Mouse (Mus musculus) C3H10T1/2 (cell line): ENCODE data around the gene Scarb2. TPM values are rescaled to one million over a fixed set of nuclear protein-coding genes. Genes with fewer than 3 reads are reported as not detected.

Experiments used
- polyA plus RNA-seq, 2 experiments: library from polyadenylated mRNA; unstranded; fragments of >200 nt; fragmentation: generic; extraction: Trizol; gene quantifications; one replicate each; pipeline ENCODE4 v1.2.1; 2012; ENCODE audit warnings: missing spikeins in 2 of 2

The Scarb2 gene
- polyA plus RNA-seq: 10 to 100 TPM in 1 of 2 experiments, 1 to 10 TPM in 1; 4.6 to 21.9 TPM

DNA sequence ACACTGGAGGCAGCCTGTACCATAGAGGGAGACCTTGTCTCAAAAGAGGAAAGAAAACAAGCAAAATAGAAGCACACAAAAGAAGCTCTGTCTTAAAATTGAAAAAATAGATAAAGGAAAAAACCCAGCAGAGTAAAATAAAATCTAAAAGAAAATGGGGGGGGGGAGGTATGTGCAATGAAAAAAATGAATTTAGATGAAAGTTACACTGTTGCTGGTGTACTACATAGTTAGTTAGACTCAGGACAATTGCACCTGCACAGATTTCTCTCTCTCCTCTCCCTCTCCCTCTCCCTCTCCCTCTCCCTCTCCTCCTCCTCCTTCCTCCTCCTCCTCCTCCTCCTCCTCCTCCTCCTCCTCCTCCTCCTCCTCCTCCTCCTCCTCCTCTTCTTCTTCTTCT lies at the start of gene Scarb2:
Scarb2 (minus strand) TSS at position 101 of the 400 bp plus-strand sequence.

DNA sequence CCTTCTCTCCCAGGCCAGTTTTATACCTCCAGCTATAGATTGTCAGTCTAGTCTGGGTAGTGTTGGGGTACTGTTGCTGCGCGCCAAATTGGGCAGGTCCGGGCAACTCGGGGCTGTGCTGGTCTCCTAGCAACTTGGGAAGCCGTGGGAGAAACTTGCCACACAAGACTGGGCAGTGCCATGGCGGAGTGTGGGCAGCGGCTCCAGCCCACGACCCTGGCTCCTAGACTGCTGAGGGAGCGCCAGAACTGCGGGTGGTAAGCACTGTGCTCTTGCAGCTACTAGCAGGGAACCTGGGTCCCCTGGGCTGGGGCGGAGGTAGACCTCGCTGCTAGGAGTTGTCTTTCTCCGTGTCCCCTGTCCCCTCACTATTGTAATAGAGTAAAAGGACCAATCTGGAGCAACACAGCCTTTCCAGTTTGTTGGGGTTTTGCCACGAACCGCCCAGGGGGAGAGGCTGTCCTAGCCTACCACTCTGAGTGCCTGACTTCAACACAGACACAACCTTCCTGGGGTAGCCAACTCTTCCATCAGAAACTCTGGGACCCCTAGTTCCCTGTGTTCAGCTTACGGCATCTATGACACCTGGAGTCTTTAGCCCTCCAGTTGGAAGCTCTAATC lies 48.4 kb upstream of the Scarb2 start, which contains the start of gene Fam47e:
Fam47e (plus strand) TSS at position 179 of the 621 bp plus-strand sequence.

DNA sequence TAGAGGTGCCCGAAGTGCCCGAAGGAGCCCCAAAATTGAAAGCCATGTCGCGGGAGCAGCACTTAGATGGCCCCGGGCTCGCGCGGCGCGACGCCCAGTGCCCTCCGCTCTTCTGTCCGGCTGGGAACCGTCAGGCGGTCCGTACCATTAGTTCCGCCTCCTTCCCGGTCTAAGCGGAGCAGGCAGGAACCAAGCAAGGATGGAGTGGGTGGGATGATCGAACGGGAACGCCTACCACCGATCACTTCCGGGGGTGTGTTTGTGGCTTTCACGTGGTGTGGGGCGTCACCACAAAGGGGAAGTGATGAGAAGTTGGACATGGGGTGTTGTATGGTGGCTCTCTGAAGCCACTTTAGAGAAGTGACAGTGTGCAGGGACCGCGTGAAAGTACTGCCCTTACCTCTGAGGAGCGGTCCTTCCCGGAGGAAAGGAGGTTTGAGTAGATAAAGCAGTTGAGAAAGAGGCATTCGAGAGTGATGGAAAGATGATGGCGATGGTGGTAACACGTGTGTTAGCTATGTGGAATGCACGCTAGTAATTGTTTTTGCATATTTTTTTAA lies 71.5 kb downstream of the Scarb2 start, which contains the start of gene Nup54:
Nup54 (minus strand) TSS at position 195 of the 560 bp plus-strand sequence.

Other genes starting within 250 kb of the Scarb2 start
- 10 to 100 TPM in 1 of 2 experiments, 1 to 10 TPM in 1; 2.1 to 43.8 TPM for gene Naaa, start 228.7 kb downstream of the Scarb2 start, polyA plus RNA-seq
- gene Sdad1, start 196.4 kb downstream of the Scarb2 start, polyA plus RNA-seq: 1 to 10 TPM; 1.7 to 4.4 TPM
- under 1 TPM in 1 of 2 experiments, not detected in 1; 0.01 TPM for gene Cxcl9, start 178.8 kb downstream of the Scarb2 start, polyA plus RNA-seq
- gene Art3, start 175.0 kb downstream of the Scarb2 start, polyA plus RNA-seq: under 1 TPM in 1 of 2 experiments, not detected in 1; 0.06 TPM
- gene Cxcl10, start 157.9 kb downstream of the Scarb2 start, polyA plus RNA-seq: 1 to 10 TPM in 1 of 2 experiments, under 1 TPM in 1; 0.61 to 2.5 TPM
- gene Nup54, start 71.6 kb downstream of the Scarb2 start, polyA plus RNA-seq: 1 to 10 TPM; 1.5 to 9.2 TPM
- not detected for gene Fam47e, start 48.2 kb upstream of the Scarb2 start, polyA plus RNA-seq
- 1 to 10 TPM; 1.3 TPM for gene Stbd1, start 96.2 kb upstream of the Scarb2 start, polyA plus RNA-seq
- not detected for gene Ccdc158, start 168.4 kb upstream of the Scarb2 start, polyA plus RNA-seq
- gene Shroom3, start 176.6 kb upstream of the Scarb2 start, polyA plus RNA-seq: under 1 TPM; 0.32 to 0.61 TPM